Mouse (Mus musculus): Measurements from ENCODE around the gene Fam133b. TPM values are rescaled to one million over a fixed set of nuclear protein-coding genes. Genes with fewer than 3 reads are reported as not detected.

Fam133b gene
- polyA plus RNA-seq, 1 experiment = 30.6 TPM

DNA sequence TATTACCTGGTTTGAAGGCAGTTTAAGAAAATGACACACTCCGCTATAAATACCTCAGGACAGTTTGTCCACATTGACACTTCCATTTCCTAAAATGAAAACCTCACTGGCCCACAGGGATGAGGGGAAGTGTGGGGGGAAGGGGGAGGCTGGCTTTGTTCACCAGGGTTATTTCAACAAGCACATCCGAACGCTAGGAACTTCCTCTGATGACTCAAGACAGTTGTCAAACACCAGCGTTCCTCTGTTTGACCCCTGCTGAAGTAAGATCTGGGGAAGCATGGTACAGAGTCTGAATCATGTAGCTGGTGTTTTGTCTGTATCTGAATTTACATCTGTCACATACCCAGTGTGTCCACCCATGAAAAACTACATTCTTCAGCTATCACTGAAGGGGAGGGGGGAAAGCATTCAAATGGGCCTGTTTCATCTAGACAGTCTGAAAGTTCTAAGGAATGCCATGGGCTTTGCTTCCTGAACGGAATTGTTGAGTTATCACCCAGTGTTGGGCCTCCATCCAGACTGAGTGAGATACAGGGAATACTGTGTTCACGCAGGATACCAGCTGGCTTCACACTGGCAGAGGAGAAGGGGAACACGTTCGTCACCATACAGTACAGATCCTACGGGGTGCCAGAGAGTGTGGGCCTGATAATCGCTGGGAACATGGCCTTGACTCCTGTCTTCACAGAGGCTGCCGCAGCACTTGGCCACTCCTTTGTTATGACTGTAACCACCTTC is 40.9 kb upstream of the Fam133b start:
- Histone ChIP-seq H3K27ac (ENCODE audit: insufficient read depth, low read length) (no peak overlapping the region), H3K27me3 (ENCODE audit: control insufficient read depth, insufficient read depth, low read length) (no peaks in the 10 kb centered on the region), H3K4me1 (ENCODE audit: control insufficient read depth, insufficient read depth, low read length) (no peaks in the 10 kb centered on the region), H3K4me3 (replicated peaks; ENCODE audit: insufficient read depth, low read depth, low read length) (no peak overlapping the region)
- 52% methylated on average over 11 of the region's 11 CpGs for WGBS
- no peak for TF ChIP-seq POLR2A (IDR thresholded peaks at IDR 0.05; ENCODE audit: borderline replicate concordance, insufficient read depth, low read length)
- TF ChIP-seq CTCF (IDR thresholded peaks at IDR 0.05; ENCODE audit: borderline replicate concordance, insufficient read depth, low read depth, low read length) = no peak
- DNase-seq = no peak

DNA sequence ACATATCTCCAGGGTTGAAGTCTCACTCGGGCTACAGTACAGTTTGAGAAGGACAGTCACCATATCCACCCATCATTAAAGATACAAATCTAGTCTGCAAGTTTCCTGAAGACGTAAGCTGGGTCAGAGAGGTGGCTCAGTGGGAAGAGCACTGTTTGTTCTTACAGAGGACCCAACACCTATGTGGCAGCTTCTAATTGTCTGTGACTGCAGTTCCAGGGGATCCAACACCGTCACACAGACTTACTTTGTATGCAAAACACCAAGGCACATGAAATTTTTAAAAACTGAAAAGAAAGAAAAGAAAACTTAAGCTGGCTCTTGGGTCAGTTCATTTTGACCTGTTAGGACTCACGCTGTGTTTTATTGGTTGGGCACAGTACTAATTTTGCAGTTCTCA is 40.3 kb upstream of the Fam133b start:
- 92% methylated on average over 4 of the region's 4 CpGs for WGBS
- no peaks in the 10 kb centered on the region for H3K4me1 ChIP-seq (ENCODE audit: control insufficient read depth, insufficient read depth, low read length)
- DNase-seq = no peak
- H3K27ac ChIP-seq (ENCODE audit: insufficient read depth, low read length) = no peak overlapping the region
- no peaks in the 10 kb centered on the region for H3K27me3 ChIP-seq (ENCODE audit: control insufficient read depth, insufficient read depth, low read length)
- no peak overlapping the region for H3K4me3 ChIP-seq (replicated peaks; ENCODE audit: insufficient read depth, low read depth, low read length)
- TF ChIP-seq POLR2A (IDR thresholded peaks at IDR 0.05; ENCODE audit: borderline replicate concordance, insufficient read depth, low read length) = no peak
- no peak for TF ChIP-seq CTCF (IDR thresholded peaks at IDR 0.05; ENCODE audit: borderline replicate concordance, insufficient read depth, low read depth, low read length)

DNA sequence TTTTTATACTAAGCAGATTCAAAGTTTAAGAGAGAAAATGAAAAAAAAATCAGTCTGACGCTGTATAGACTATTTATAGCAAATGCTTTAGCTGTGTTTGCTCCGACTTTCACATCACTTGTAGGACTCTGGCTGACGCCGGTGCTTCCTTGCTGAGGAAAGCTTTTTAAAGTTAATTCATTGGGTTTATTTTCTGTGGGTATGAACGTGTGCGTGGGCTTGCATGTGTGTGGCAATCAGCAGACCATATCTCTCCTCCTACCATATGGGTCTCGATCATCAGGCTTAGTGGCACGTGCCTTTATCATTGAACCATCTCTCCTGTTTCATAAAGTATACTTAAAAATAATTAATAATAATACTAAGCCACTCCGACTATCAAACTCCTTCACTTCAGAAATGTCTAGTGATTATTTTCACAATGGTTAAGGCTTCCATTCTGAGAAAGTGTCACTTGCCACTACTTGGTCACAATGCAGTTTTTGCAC is 39.8 kb upstream of the Fam133b start:
- 92% methylated on average over 9 of the region's 9 CpGs for WGBS
- no peak for DNase-seq
- no peak for TF ChIP-seq CTCF (IDR thresholded peaks at IDR 0.05; ENCODE audit: borderline replicate concordance, insufficient read depth, low read depth, low read length)
- no peak for TF ChIP-seq POLR2A (IDR thresholded peaks at IDR 0.05; ENCODE audit: borderline replicate concordance, insufficient read depth, low read length)
- no peak overlapping the region for H3K4me3 ChIP-seq (replicated peaks; ENCODE audit: insufficient read depth, low read depth, low read length)
- no peak overlapping the region for H3K27ac ChIP-seq (ENCODE audit: insufficient read depth, low read length)
- H3K27me3 ChIP-seq (ENCODE audit: control insufficient read depth, insufficient read depth, low read length) = no peaks in the 10 kb centered on the region
- H3K4me1 ChIP-seq (ENCODE audit: control insufficient read depth, insufficient read depth, low read length) = no peaks in the 10 kb centered on the region

DNA sequence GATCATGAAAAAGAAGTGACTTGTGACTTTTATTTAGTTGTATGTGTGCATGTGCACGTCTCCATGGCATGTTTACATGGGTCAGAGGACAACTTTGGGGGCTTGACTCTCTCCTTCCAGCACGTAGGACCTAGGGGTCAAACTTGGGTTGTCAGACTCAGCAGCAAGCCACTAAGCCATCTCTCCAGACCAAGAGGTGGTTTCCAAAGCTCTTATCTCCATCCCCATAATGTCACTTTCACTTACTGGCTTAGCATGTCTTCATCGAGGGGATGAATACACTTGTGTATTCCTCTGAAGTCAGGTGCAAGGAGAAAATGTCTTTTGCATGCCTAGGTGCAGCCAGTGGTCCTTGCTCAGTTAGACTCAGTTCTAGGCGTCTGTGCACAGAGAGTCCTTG is 39.2 kb upstream of the Fam133b start:
- no peaks in the 10 kb centered on the region for H3K4me1 ChIP-seq (ENCODE audit: control insufficient read depth, insufficient read depth, low read length)
- H3K27me3 ChIP-seq (ENCODE audit: control insufficient read depth, insufficient read depth, low read length) = no peaks in the 10 kb centered on the region
- no peak for DNase-seq
- TF ChIP-seq CTCF (IDR thresholded peaks at IDR 0.05; ENCODE audit: borderline replicate concordance, insufficient read depth, low read depth, low read length) (no peak), POLR2A (IDR thresholded peaks at IDR 0.05; ENCODE audit: borderline replicate concordance, insufficient read depth, low read length) (no peak)
- H3K27ac ChIP-seq (ENCODE audit: insufficient read depth, low read length) = no peak overlapping the region
- WGBS = 84% methylated on average over 4 of the region's 4 CpGs
- no peak overlapping the region for H3K4me3 ChIP-seq (replicated peaks; ENCODE audit: insufficient read depth, low read depth, low read length)

DNA sequence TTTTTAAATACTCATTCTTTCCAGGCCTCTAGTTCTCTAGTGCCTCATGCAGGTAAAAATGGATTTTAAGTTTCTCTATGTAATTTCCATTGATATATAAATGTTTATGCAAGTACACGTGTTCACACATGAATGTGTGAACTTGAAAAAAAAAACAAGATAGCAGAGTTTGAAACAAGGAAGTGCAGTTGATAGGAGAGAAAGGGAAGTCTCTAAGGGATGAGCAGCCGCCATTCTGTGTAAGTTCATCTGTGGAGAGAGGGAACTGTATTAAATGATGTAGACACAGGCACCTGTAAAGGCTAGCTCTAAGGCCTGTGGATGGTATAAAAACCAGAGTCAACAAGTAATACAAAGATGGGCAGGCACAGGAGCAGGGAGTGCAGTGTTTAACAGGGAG is 38.1 kb upstream of the Fam133b start:
- no peak overlapping the region for H3K4me3 ChIP-seq (replicated peaks; ENCODE audit: insufficient read depth, low read depth, low read length)
- no peaks in the 10 kb centered on the region for H3K27me3 ChIP-seq (ENCODE audit: control insufficient read depth, insufficient read depth, low read length)
- WGBS = 86% methylated on average over 2 of the region's 2 CpGs
- no peak for DNase-seq
- no peaks in the 10 kb centered on the region for H3K4me1 ChIP-seq (ENCODE audit: control insufficient read depth, insufficient read depth, low read length)
- no peak overlapping the region for H3K27ac ChIP-seq (ENCODE audit: insufficient read depth, low read length)
- TF ChIP-seq CTCF (IDR thresholded peaks at IDR 0.05; ENCODE audit: borderline replicate concordance, insufficient read depth, low read depth, low read length) (no peak), POLR2A (IDR thresholded peaks at IDR 0.05; ENCODE audit: borderline replicate concordance, insufficient read depth, low read length) (no peak)

DNA sequence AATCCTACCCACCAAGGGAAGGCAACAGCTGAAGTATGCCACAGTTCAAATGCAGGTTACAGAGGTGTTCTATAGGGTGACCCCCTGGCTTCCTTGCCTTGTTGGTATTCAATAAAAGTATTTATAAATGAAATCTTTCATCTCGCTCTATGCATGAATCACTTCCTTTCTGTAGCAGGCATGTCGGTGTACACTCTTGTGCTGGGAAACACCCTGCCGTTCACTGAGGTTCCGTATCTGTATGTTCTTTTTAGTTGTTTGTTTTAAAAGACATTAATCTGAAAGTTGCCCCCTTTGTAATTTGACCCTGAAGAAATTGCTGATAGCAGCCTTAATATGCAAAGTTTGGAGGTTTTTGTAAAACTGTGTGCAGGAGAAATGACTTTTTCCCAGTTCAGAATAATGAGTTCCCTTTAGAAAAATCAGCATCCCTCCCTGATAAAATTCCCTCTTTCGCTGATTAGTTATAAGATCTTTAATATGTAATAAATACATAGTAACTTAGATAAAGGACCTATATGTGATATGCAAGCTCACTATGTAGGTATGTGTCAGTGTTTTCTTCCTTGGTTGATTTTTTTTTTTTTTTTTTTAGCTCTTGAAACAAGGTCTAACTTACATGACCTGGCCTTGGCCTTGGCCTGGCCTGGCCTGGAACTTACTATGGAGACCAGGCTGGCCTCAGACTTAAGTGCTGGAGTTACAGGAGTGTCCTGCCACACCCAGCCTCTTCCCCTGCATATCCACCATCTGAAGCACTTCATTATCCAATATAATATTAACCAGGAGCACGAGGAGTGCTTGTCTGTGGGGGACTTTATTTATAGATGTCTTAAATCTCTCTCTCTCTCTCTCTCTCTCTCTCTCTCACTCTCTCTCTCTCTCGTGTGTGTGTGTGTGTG is 34.9 kb upstream of the Fam133b start:
- H3K4me1 ChIP-seq (ENCODE audit: control insufficient read depth, insufficient read depth, low read length) = no peaks in the 10 kb centered on the region
- no peak overlapping the region for H3K27ac ChIP-seq (ENCODE audit: insufficient read depth, low read length)
- 83% methylated on average over 7 of the region's 7 CpGs for WGBS
- no peak for TF ChIP-seq POLR2A (IDR thresholded peaks at IDR 0.05; ENCODE audit: borderline replicate concordance, insufficient read depth, low read length)
- TF ChIP-seq CTCF (IDR thresholded peaks at IDR 0.05; ENCODE audit: borderline replicate concordance, insufficient read depth, low read depth, low read length) = no peak
- no peak for DNase-seq
- no peak overlapping the region for H3K4me3 ChIP-seq (replicated peaks; ENCODE audit: insufficient read depth, low read depth, low read length)
- no peaks in the 10 kb centered on the region for H3K27me3 ChIP-seq (ENCODE audit: control insufficient read depth, insufficient read depth, low read length)

DNA sequence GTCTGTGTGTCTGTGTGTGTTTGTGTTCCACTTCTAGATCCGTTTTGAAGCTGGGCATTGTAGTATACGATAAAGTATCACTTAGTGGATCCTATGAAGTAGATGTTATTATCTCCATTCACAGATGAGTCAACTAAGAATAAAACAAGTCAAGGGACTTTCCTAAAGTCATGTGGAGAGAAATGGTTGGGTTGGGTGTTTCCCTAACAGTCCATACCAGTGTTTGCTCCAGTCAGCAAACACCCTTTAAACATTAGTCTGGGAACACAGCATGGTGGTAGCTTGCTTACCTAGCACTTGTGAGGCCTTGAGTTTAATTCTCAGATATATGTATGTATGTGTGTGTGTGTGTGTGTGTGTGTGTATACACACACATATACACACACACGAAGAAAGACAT is 34.1 kb upstream of the Fam133b start:
- 87% methylated on average over 3 of the region's 3 CpGs for WGBS
- TF ChIP-seq POLR2A (IDR thresholded peaks at IDR 0.05; ENCODE audit: borderline replicate concordance, insufficient read depth, low read length) (no peak), CTCF (IDR thresholded peaks at IDR 0.05; ENCODE audit: borderline replicate concordance, insufficient read depth, low read depth, low read length) (no peak)

More for the DNA sequence above, 34.1 kb upstream of the Fam133b start:
- no peaks in the 10 kb centered on the region for H3K27me3 ChIP-seq (ENCODE audit: control insufficient read depth, insufficient read depth, low read length)
- no peak for DNase-seq
- no peak overlapping the region for H3K27ac ChIP-seq (ENCODE audit: insufficient read depth, low read length)
- no peak overlapping the region for H3K4me3 ChIP-seq (replicated peaks; ENCODE audit: insufficient read depth, low read depth, low read length)
- H3K4me1 ChIP-seq (ENCODE audit: control insufficient read depth, insufficient read depth, low read length) = no peaks in the 10 kb centered on the region
